Mouse (Mus musculus): Measurements from ENCODE around the gene Usp48. TPM values are rescaled to one million over a fixed set of nuclear protein-coding genes. Genes with fewer than 3 reads are reported as not detected.
A peak's percentile ranks its signal among the peaks of the same experiment; 100 is the strongest.

The Usp48 gene
- polyA plus RNA-seq, 1 experiment: 14.6 TPM

DNA sequence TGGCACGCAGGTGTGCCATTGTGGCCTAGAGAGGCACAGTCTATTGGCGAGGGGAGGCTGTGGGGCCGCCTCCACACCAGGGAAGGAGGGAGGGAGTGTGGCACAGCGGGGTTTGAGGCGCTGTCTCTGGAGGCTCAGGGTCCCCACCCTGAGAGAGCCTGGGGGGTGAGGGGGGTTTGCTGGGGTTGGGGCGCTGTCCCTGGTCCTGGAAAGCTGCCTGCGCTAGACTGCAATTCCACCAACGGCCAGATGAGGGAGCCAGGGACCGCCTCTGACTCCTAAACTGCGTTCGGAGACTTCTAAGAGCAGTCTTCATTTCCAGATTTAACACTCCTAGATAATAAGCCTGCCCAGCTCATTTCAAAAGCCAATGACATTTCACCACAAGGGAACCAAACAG lies 82.5 kb downstream of the Usp48 start:
- Histone ChIP-seq H3K27me3 (ENCODE audit: control insufficient read depth, insufficient read depth, insufficient read length) (peaks cover 31% of the 10 kb centered on the region), H3K79me2 (ENCODE audit: control insufficient read depth, insufficient read depth) (no peaks in the 10 kb centered on the region), H3K79me3 (ENCODE audit: low read depth) (no peaks in the 10 kb centered on the region), H3K36me3 (ENCODE audit: control insufficient read depth, insufficient read depth) (no peaks in the 10 kb centered on the region), H3ac (ENCODE audit: control insufficient read depth, insufficient read length, low read depth) (no peak overlapping the region), H3K4me3 (ENCODE audit: insufficient read depth, poor library complexity, severe bottlenecking) (no peak overlapping the region)
- peak; percentile 60 for TF ChIP-seq CTCF (IDR thresholded peaks at IDR 0.05; ENCODE audit: control insufficient read depth, insufficient read depth, insufficient read length)
- TF ChIP-seq CEBPB (IDR thresholded peaks at IDR 0.05; ENCODE audit: low read depth): no peak
- TF ChIP-seq USF1 (IDR thresholded peaks at IDR 0.05; ENCODE audit: low read depth): no peak

DNA sequence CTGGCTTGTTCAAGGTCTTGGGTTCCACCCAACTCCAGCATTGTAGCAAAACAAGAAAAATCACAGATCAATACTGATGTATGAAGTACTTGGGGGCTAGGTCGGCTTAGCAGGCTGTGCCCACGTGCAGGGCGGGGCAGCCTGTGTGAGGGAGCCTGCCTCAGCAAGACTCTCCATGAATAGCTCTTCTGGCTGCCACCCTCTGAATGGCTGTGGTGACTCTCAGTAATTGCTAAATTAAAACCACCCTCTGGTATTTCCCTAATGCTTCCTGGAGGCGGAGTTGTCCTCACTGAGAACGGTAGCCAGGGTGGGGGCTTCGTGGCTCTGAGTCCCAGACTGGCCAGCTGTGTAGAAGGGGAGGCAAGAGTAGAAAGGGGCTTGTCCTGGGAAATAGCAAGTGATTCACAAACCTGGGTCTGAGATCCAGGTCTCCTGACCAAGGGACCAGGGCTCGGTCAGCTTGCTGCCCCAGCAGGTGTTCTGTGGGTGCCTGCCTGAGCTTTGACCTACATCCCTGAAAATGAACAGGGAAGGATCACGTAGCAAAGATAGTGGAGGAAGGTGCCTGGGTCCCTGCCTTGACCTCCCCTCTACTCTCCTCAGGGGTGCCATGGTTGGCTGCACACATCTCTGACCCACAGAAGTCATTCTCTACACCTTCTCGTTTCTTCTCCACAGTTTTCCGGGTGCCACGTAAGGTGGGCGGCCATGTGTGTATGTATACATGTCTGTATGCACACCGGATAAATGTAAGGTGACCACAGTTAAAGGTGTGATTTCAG lies 83.3 kb downstream of the Usp48 start:
- H3K36me3 ChIP-seq (ENCODE audit: control insufficient read depth, insufficient read depth): no peaks in the 10 kb centered on the region
- H3ac ChIP-seq (ENCODE audit: control insufficient read depth, insufficient read length, low read depth): no peak overlapping the region
- peaks cover 39% of the 10 kb centered on the region for H3K27me3 ChIP-seq (ENCODE audit: control insufficient read depth, insufficient read depth, insufficient read length)
- TF ChIP-seq CTCF (IDR thresholded peaks at IDR 0.05; ENCODE audit: control insufficient read depth, insufficient read depth, insufficient read length) (no peak), MYOG (IDR thresholded peaks at IDR 0.05; ENCODE audit: control insufficient read depth, extremely low read depth, insufficient read length) (no peak), MAX (IDR thresholded peaks at IDR 0.05) (no peak)
- H3K79me2 ChIP-seq (ENCODE audit: control insufficient read depth, insufficient read depth): no peaks in the 10 kb centered on the region
- H3K79me3 ChIP-seq (ENCODE audit: low read depth): no peaks in the 10 kb centered on the region
- H3K4me3 ChIP-seq (ENCODE audit: insufficient read depth, poor library complexity, severe bottlenecking): no peak overlapping the region

DNA sequence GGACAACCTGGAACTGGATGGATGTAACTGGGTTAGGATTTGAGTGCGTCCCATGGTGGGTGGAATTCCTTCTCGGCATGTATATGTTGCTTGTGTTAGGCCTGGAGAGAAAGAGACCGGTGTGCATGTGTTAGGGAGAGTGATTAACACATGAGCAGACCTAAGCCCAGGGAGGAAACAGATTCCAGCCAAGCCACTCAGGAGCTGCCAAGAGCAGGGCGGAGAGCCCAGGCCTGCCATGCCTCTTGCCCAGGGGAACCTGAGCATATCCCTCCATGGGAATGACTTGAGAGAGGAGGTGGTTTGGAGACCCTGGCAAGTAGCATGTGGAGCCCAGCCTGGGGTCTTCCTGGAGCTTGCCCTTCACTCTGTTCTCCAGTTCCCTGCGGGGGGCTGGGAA lies 84.4 kb downstream of the Usp48 start:
- H3K79me3 ChIP-seq (ENCODE audit: low read depth): no peaks in the 10 kb centered on the region
- no peaks in the 10 kb centered on the region for H3K79me2 ChIP-seq (ENCODE audit: control insufficient read depth, insufficient read depth)
- TF ChIP-seq USF1 (IDR thresholded peaks at IDR 0.05; ENCODE audit: low read depth) (no peak), FOSL1 (IDR thresholded peaks at IDR 0.05; ENCODE audit: insufficient read depth, low read length, poor library complexity, severe bottlenecking) (no peak), MYOG (IDR thresholded peaks at IDR 0.05; ENCODE audit: control insufficient read depth, extremely low read depth, insufficient read length) (no peak), CEBPB (IDR thresholded peaks at IDR 0.05; ENCODE audit: low read depth) (no peak), MYOD1 (IDR thresholded peaks at IDR 0.05; ENCODE audit: control insufficient read depth, insufficient read length, low read depth) (no peak)
- no peak overlapping the region for H3K4me3 ChIP-seq (ENCODE audit: insufficient read depth, poor library complexity, severe bottlenecking)
- H3K27me3 ChIP-seq (ENCODE audit: control insufficient read depth, insufficient read depth, insufficient read length): peaks cover 45% of the 10 kb centered on the region
- H3K36me3 ChIP-seq (ENCODE audit: control insufficient read depth, insufficient read depth): no peaks in the 10 kb centered on the region
- H3ac ChIP-seq (ENCODE audit: control insufficient read depth, insufficient read length, low read depth): no peak overlapping the region

DNA sequence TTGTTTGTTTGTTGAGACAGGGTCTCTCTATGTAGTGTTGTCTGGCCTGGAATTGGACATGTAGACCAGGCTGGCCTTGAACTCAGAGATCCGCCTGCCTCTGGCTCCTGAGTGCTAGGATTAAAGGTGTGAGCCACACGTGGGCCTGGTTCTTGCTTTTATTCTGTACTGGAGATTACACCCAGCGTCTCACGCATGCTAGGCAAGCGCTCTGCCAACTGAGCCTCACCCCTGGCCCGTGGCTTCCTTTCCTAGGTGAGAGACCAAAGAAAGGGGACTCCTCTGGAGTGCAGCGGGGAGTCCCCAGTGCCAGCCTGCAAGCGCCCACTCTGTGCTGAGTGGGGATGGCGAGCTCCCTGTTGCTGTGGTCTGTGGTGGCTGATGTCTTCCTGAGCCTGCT lies 85.0 kb downstream of the Usp48 start:
- H3K79me2 ChIP-seq (ENCODE audit: control insufficient read depth, insufficient read depth): no peaks in the 10 kb centered on the region
- TF ChIP-seq USF1 (IDR thresholded peaks at IDR 0.05; ENCODE audit: low read depth): no peak
- no peak for TF ChIP-seq FOSL1 (IDR thresholded peaks at IDR 0.05; ENCODE audit: insufficient read depth, low read length, poor library complexity, severe bottlenecking)
- H3K36me3 ChIP-seq (ENCODE audit: control insufficient read depth, insufficient read depth): no peaks in the 10 kb centered on the region
- H3K4me3 ChIP-seq (ENCODE audit: insufficient read depth, poor library complexity, severe bottlenecking): no peak overlapping the region
- H3ac ChIP-seq (ENCODE audit: control insufficient read depth, insufficient read length, low read depth): no peak overlapping the region
- peaks cover 48% of the 10 kb centered on the region for H3K27me3 ChIP-seq (ENCODE audit: control insufficient read depth, insufficient read depth, insufficient read length)
- H3K79me3 ChIP-seq (ENCODE audit: low read depth): no peaks in the 10 kb centered on the region

DNA sequence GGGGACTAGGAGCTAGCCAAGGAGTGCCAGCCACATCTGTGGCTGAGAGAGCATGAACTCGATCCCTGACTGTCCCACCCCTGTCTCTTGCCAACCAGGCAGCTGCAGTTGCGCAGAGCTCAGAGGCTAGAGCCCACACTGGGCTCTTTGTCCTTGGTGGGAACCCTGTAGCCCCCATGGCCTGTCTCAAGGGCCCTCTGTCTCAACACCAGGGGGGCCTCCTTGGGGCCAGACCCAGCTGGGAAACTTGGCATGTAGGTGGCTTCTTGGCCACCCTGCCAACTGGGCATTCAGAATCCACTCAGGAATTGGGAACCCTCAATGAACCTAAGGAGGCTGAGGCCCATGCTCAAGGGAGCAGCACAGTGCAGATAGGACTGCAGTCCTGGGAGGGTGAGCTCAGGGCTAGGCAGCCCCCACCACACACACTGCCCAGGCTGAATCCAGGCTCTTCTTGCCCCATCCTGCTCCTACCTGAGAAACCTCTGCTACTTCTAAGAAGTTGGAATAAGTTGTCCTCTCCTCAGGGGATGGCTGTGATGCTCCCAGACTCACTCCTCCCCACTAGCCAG lies 86.5 kb downstream of the Usp48 start:
- H3ac ChIP-seq (ENCODE audit: control insufficient read depth, insufficient read length, low read depth): no peak overlapping the region
- H3K4me3 ChIP-seq (ENCODE audit: insufficient read depth, poor library complexity, severe bottlenecking): no peak overlapping the region
- H3K79me3 ChIP-seq (ENCODE audit: low read depth): no peaks in the 10 kb centered on the region
- H3K36me3 ChIP-seq (ENCODE audit: control insufficient read depth, insufficient read depth): no peaks in the 10 kb centered on the region
- H3K79me2 ChIP-seq (ENCODE audit: control insufficient read depth, insufficient read depth): no peaks in the 10 kb centered on the region
- no peak for TF ChIP-seq MYOD1 (IDR thresholded peaks at IDR 0.05; ENCODE audit: control insufficient read depth, insufficient read length, low read depth)
- no peak for TF ChIP-seq USF1 (IDR thresholded peaks at IDR 0.05; ENCODE audit: low read depth)
- no peak for TF ChIP-seq MYOG (IDR thresholded peaks at IDR 0.05; ENCODE audit: control insufficient read depth, extremely low read depth, insufficient read length)
- no peak for TF ChIP-seq MAX (IDR thresholded peaks at IDR 0.05)
- no peak for TF ChIP-seq CEBPB (IDR thresholded peaks at IDR 0.05; ENCODE audit: low read depth)
- peaks cover 54% of the 10 kb centered on the region for H3K27me3 ChIP-seq (ENCODE audit: control insufficient read depth, insufficient read depth, insufficient read length)

DNA sequence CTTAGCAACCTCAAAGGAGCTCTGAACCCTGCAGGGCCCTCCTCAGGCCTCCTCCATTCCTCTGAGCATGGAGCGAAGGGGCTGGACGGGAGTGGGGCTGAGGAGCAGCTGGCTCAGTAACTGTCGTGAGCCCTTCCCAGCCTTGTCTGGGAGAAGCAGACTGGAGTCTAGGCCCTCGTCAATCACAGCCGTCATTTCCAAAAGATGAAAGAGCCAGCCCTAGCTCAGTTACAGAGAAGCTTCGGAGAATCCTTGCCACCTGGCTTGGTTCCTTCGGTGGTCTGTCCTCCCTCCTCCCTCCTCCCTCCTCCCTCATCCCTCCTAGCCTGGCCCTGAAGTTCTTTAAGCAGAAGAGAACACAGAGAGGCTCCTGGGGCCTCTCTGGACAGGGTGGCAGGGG lies 87.2 kb downstream of the Usp48 start:
- H3K79me2 ChIP-seq (ENCODE audit: control insufficient read depth, insufficient read depth): no peaks in the 10 kb centered on the region
- no peaks in the 10 kb centered on the region for H3K36me3 ChIP-seq (ENCODE audit: control insufficient read depth, insufficient read depth)
- no peak overlapping the region for H3K4me3 ChIP-seq (ENCODE audit: insufficient read depth, poor library complexity, severe bottlenecking)
- no peak overlapping the region for H3ac ChIP-seq (ENCODE audit: control insufficient read depth, insufficient read length, low read depth)
- peaks cover 60% of the 10 kb centered on the region for H3K27me3 ChIP-seq (ENCODE audit: control insufficient read depth, insufficient read depth, insufficient read length)
- no peak for TF ChIP-seq FOSL1 (IDR thresholded peaks at IDR 0.05; ENCODE audit: insufficient read depth, low read length, poor library complexity, severe bottlenecking)
- no peak for TF ChIP-seq MYOD1 (IDR thresholded peaks at IDR 0.05; ENCODE audit: control insufficient read depth, insufficient read length, low read depth)
- no peak for TF ChIP-seq CEBPB (IDR thresholded peaks at IDR 0.05; ENCODE audit: low read depth)
- no peak for TF ChIP-seq MYOG (IDR thresholded peaks at IDR 0.05; ENCODE audit: control insufficient read depth, extremely low read depth, insufficient read length)
- no peak for TF ChIP-seq USF1 (IDR thresholded peaks at IDR 0.05; ENCODE audit: low read depth)
- no peak for TF ChIP-seq MAX (IDR thresholded peaks at IDR 0.05)
- TF ChIP-seq CTCF (IDR thresholded peaks at IDR 0.05; ENCODE audit: control insufficient read depth, insufficient read depth, insufficient read length): no peak
- H3K79me3 ChIP-seq (ENCODE audit: low read depth): no peaks in the 10 kb centered on the region
